Mouse (Mus musculus) layer of hippocampus, adult 2 months (tissue): ENCODE data around the gene Ccz1. TPM values are rescaled to one million over a fixed set of nuclear protein-coding genes. Genes with fewer than 3 reads are reported as not detected.
A peak's percentile ranks its signal among the peaks of the same experiment; 100 is the strongest.
"Not testable (repeated sequence)": the region's sequence is repeated elsewhere in the genome, so short reads cannot be mapped to it uniquely, and the experiment has no call there.

ENCODE experiments used
- DNase-seq, 2 experiments: peaks; one replicate each; pipeline ENCODE4 v3.0.0; 2022; ENCODE audit warnings: low spot score in 2 of 2
- H3K27ac ChIP-seq: fragments of 200-600 bp; 2 replicates; pipeline ENCODE4 v1.8.1; 2022
- H3K4me3 ChIP-seq: fragments of 200-600 bp; 2 replicates; pipeline ENCODE4 v1.8.1; 2022; ENCODE audit warnings: mild to moderate bottlenecking
- CTCF ChIP-seq: fragments of 200-600 bp; conservative IDR thresholded peaks from 2 replicates; pipeline ENCODE4 v1.8.1; 2022; ENCODE audit warnings: antibody characterized with exemption, mild to moderate bottlenecking, moderate library complexity
- total RNA-seq, 2 experiments: library from RNA; stranded (reverse); gene quantifications; 2 replicates each; pipeline ENCODE4 v1.2.3; 2021

The Ccz1 gene
- total RNA-seq, 2 experiments from 2014 or later = 37.1 to 41.2 TPM

DNA sequence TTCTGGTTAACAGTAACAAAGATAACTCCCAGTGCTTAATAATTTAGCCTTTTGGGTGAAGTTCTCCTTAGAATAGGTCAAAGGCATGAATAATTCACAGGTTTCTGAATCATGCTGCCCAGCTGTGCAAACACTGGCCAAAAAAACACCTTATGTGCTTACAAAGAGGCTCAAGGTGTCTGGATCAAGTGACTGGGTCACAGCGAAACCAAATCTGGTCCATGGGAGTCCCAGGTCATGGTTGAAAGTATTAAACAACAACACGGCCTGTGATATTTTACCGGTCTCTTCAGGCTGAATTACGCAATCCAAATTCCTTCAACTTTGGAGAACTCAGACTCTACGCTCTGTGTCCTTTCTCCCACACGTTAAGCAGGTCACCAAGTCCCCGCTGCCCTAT lies 17.8 kb upstream of the Ccz1 start:
- no peak for TF ChIP-seq CTCF
- DNase-seq = no peak
- no peak overlapping the region for H3K27ac ChIP-seq
- no peak overlapping the region for H3K4me3 ChIP-seq

DNA sequence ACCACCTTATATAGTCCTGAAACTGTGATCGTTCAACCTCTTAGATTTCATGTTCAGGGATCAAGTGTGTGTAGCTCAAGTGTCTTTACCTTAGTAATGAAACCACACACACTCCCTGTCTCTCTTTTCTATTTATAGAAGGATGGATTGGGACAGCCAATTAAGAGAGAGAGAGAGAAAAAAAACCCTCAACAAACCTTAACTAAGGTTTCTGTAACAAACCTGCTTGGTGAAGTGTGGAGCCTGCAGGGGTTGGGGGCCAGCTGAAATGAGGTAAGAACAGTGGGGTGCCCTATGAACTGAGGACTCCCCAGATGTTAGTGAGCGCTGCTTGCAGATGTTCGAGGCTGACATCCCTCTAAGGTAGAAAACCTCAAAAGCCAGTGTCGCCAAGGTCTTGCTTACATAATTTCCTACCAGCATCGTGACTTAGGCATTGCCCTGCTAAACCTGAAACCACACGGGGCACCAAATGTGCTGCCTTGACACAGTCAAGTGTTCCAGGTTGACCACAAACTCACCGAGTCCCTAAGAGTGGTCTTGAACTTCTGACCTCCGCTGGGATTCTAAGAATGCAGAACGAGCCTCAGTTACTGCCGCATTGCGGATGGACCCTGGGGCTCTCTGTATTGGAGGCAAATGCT lies 12.1 kb upstream of the Ccz1 start, which contains the start of gene Ocm:
Gene Ocm (minus strand): TSS at position 51 of the 644 bp plus-strand sequence.
- no peak within 1 kb of the TSS for H3K4me3 ChIP-seq
- DNase-seq = no peak
- no peak for TF ChIP-seq CTCF
- no peak within 1 kb of the TSS for H3K27ac ChIP-seq

DNA sequence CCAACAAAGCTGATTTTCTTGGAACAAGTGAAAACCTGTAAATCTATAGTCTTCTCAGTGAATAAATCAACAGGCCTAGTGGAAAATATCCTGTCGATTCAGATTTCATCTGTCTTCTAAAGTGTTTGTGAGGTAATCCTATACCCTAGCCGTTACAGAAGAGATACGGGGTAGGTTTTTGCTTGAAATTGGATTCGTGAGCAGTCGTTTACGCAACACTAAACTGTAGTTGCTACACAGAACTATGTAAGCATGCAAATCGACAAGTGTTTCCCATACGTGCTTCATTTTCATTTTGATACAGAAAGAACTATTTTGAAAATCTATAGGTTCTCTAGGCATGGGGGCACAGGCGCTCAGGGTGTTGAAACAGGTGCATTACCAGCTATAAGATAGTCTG lies 1.2 kb upstream of the Ccz1 start:
- no peak for DNase-seq
- no peak overlapping the region for H3K27ac ChIP-seq
- H3K4me3 ChIP-seq = no peak overlapping the region
- no peak for TF ChIP-seq CTCF

GRCm38 (mm10) chr5:144015312-144015650 lies 604 bp upstream of the Ccz1 start:
- peak overlapping the region; percentile 96 for H3K4me3 ChIP-seq
- TF ChIP-seq CTCF = no peak
- no peak for DNase-seq
- H3K27ac ChIP-seq = no peak overlapping the region; the same call in 1 of the 2 replicates

GRCm38 (mm10) chr5:144013366-144014134 lies 1.1 kb downstream of the Ccz1 start:
- H3K27ac ChIP-seq, DNase-seq: not testable (repeated sequence)
- H3K4me3 ChIP-seq = peak overlapping the region; percentile 96
- TF ChIP-seq CTCF = 0 out of 2 replicates have a peak, but pooled peaks have one; percentile 12

DNA sequence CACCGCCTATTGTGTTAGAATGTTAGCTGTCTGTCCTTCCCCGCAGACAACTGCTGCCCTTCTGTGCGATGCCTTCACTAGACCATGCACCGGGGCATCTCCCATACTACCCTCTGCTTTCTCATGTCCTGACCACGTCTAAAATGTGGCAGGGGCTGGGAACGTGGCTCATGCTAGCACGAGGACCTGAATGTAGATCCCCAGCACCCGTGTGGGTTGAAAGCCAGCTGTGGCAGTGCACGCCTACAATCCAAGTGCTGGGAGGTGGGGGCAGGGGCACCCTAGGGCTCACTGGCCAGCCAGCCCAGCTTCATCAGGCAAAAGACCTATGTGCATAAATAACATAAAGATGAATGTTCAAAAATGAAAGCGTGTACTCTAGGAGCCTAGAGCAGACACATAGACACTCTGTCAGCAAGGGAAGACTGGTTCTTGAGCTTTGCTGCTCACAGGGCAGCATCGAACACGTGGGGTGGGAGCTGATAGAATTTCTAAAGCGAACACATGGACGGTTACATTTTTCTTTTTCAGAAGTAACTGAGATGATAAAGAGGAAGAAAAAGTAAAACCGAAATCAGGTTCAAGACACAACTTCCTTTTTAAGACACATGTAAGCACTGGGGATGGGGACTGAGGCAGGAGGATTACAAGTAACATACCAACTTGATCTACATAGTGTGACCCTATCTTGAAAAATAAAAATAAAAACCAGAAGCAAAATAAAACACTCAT lies 12.1 kb downstream of the Ccz1 start:
- Histone ChIP-seq H3K27ac (no peak overlapping the region), H3K4me3 (no peak overlapping the region)
- TF ChIP-seq CTCF = no peak
- DNase-seq = no peak

GRCm38 (mm10) chr5:143999409-143999808 lies 15.3 kb downstream of the Ccz1 start:
- Histone ChIP-seq H3K27ac (no peak overlapping the region), H3K4me3 (no peak overlapping the region)
- peak; percentile 64 for TF ChIP-seq CTCF
- DNase-seq = no peak

DNA sequence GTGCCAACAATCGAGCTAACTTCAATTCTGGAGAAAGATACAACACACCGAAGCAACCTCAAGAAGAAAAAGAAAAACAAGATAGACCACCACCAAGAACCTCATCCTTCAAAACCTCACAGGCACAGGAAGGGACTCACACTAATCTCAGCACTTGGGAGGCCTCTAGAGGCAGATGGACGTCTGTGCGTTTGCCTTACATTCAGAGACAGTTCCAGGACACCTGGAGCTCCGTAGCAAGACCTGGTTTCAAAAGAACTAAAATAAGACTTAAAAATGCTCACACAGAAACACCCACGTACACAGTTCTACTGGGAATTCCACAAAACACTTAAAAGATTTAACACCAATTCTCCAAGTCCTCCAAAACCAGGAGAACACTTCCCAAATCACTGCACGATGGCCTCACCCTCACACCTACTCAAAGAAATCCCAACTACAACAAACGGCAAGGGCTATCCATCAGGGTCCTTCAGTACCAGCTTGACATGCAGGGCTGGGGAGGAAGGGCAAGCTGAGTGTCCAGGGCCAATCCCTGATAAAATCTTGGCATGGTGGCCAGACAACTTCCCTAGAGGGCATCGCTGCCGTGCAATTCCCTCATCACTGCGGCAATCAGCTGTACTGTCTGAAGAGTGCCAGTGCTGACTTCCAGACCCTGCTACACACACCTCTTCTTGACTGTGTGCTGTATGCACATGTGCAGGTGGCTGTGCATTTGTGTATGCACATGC lies 19.9 kb downstream of the Ccz1 start:
- Histone ChIP-seq H3K27ac (no peak overlapping the region), H3K4me3 (no peak overlapping the region)
- DNase-seq = no peak
- TF ChIP-seq CTCF = peak; percentile 67

DNA sequence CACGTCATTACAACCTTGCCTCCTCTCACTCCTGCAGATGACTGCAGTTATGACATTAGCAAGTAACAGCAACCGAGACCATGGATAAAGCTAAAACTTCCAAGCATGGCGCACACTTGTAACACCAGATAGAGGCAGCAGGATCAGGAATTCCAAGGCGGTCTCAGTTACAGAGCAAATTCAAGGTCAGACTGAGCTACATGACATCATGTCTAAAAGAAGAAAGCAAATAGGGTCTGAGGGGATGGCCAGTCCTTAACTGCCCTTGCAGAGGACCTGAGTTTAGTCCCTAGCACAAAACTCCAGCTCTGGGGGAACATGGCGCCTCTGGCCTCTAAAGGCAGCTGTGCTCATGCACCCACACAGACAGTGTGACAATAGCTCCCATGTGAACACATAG lies 20.8 kb downstream of the Ccz1 start:
- Histone ChIP-seq H3K4me3 (no peak overlapping the region), H3K27ac (no peak overlapping the region)
- TF ChIP-seq CTCF = no peak
- DNase-seq = no peak

GRCm38 (mm10) chr5:143993260-143993659 lies 21.4 kb downstream of the Ccz1 start:
- H3K27ac ChIP-seq = no peak overlapping the region
- no peak for TF ChIP-seq CTCF
- no peak overlapping the region for H3K4me3 ChIP-seq
- no peak for DNase-seq

GRCm38 (mm10) chr5:143992661-143993060 lies 22.0 kb downstream of the Ccz1 start:
- DNase-seq = no peak
- Histone ChIP-seq H3K4me3 (no peak overlapping the region), H3K27ac (no peak overlapping the region)
- TF ChIP-seq CTCF = no peak

GRCm38 (mm10) chr5:143990086-143990485 lies 24.6 kb downstream of the Ccz1 start:
- no peak for TF ChIP-seq CTCF
- no peak overlapping the region for H3K27ac ChIP-seq
- DNase-seq = no peak
- H3K4me3 ChIP-seq = no peak overlapping the region

GRCm38 (mm10) chr5:143989046-143989445 lies 25.6 kb downstream of the Ccz1 start:
- no peak overlapping the region for H3K4me3 ChIP-seq
- H3K27ac ChIP-seq = no peak overlapping the region
- TF ChIP-seq CTCF = no peak
- no peak for DNase-seq
